In the genomic region with DNA sequence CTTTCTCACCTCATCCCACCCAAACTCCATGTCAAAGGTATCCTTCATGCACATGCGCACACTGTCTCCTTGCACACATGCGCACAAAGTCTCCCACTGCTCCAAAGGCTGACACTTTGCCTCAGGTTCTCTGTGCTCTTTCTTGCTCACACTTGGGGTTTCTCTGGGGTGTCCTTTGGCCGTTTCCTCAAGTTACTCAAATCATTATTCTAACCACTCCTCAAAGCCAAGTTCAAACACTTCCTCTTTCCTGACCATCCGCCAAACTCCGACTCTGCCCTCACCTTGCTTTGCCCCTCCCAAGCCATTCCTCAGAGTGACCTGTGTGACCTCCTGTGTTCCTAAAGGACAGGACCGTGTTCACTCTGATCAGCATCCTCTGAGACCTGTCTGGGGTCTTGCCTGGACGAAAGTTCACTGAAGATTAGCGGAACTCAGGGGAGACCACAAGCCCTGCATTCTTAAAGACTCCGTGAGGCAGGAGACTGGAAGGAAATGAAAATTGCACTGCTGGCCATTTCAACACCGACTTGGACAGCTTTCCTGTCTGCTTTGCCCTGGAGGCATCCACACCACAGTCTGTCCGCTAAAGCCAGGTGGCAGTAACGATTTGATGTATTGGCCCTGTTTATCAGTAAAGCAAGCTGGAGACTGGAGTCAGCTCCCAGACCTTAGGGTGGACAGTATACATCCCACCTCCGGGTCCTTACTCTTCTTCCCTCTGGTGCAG, we compare ENCODE assay signal across 14 mouse cellular contexts. TPM values are rescaled to one million over a fixed set of nuclear protein-coding genes. Genes with fewer than 3 reads are reported as not detected.
DNase-seq lines count a peak whose midpoint lies in the region; ATAC-seq and TF ChIP-seq lines count a peak whose summit lies in the region.
"Had no signal": no experiment of that assay in that cellular context is flagged by ENCODE, and none has a peak within 500 bp of the region (broad histone marks: within the 10 kb centered on the region; RNA-seq: fewer than 3 reads in every experiment).

No protein-coding gene starts in this region.

- peaks cover 4% of the 10 kb centered on the region; the same call in 1 of the 2 replicates for H3K4me1 ChIP-seq in brown adipose tissue, adult 24 weeks (ENCODE audit: control insufficient read depth, insufficient read depth, insufficient read length, low read length)
- H3K4me1 ChIP-seq in kidney, embryonic 15.5 days: no peaks in the 10 kb centered on the region

- DNase-seq in layer of hippocampus, adult 9-11 months: peak; percentile 61
- no peak for DNase-seq in layer of hippocampus, adult 2 months (ENCODE audit: low spot score in 2 of 2)
- peak; percentile 43 for DNase-seq in ZHBTc4 (ENCODE audit: low read depth, low spot score)
- DNase-seq in gastrocnemius, adult 18-20 months (ENCODE audit: low spot score): no peak
- DNase-seq: heart, postnatal 14 days; liver, embryonic 13.5 days had no signal

- H3K4me2 ChIP-seq in kidney, embryonic 15.5 days: no peak overlapping the region
- H3K4me2 ChIP-seq: liver, embryonic 13.5 days had no signal

- H3K27ac ChIP-seq in layer of hippocampus, adult 2 months: no peak overlapping the region; the same call in 1 of the 2 replicates
- H3K27ac ChIP-seq in brown adipose tissue, adult 24 weeks (replicated peaks; ENCODE audit: low read depth, low read length): peak overlapping the region; percentile 92
- H3K27ac ChIP-seq in kidney, embryonic 15.5 days: no peak overlapping the region
- H3K27ac ChIP-seq: hindbrain, postnatal 0 days; liver, embryonic 13.5 days; macrophage had no signal

- peak; percentile 75 for ATAC-seq in monocyte, adult 5-6 weeks (replicated peaks; ENCODE audit: insufficient number of reproducible peaks, low FRiP score, low TSS enrichment, poor library complexity, severe bottlenecking)
- ATAC-seq in kidney, embryonic 15.5 days (replicated peaks; ENCODE audit: low FRiP score): no peak
- ATAC-seq: hindbrain, postnatal 0 days had no signal

- H3K9ac ChIP-seq in kidney, embryonic 15.5 days: no peak overlapping the region
- H3K9ac ChIP-seq: liver, embryonic 13.5 days had no signal

- H3K36me3 ChIP-seq in kidney, embryonic 15.5 days: no peaks in the 10 kb centered on the region
- H3K36me3 ChIP-seq: liver, embryonic 13.5 days had no signal

- H3K9me3 ChIP-seq in kidney, embryonic 15.5 days (replicated peaks): no peaks in the 10 kb centered on the region
- H3K9me3 ChIP-seq: liver, embryonic 13.5 days had no signal

- no peak overlapping the region for H3K4me3 ChIP-seq in layer of hippocampus, adult 2 months
- peak overlapping the region; percentile 28; the same call in 1 of the 2 replicates for H3K4me3 ChIP-seq in brown adipose tissue, adult 24 weeks (ENCODE audit: insufficient read depth, low read depth, low read length)
- no peak overlapping the region for H3K4me3 ChIP-seq in kidney, embryonic 15.5 days (replicated peaks)
- H3K4me3 ChIP-seq: liver, embryonic 13.5 days had no signal

- H3K27me3 ChIP-seq in kidney, embryonic 15.5 days: no peaks in the 10 kb centered on the region
- H3K27me3 ChIP-seq: liver, embryonic 13.5 days had no signal

- no peak for TF ChIP-seq CTCF in layer of hippocampus, adult 2 months (conservative IDR thresholded peaks at IDR 0.05)

- WGBS in kidney, embryonic 15.5 days: 71% methylated on average over 13 of the region's 13 CpGs

RNA-seq across cellular contexts. Expression of gene 4930432M17Rik, which starts 22.6 kb away (rescaled TPM):
- total RNA-seq in layer of hippocampus, adult 2 months (2021): not detected
- polyA plus RNA-seq in brown adipose tissue, adult 24 weeks (2012; ENCODE audit: insufficient read depth, insufficient read length, missing spikeins): not detected in 2 replicates
- not detected in 3 replicates for total RNA-seq in monocyte, adult 5-6 weeks (2017)
- polyA plus RNA-seq in kidney, embryonic 15.5 days (2015; fragmentation: Nextera tagmentation; extraction: Ambion mirVana): not detected in 2 replicates
- not detected for total RNA-seq in gastrocnemius, adult 18-20 months (2021)
- total RNA-seq: heart, postnatal 14 days; hindbrain, postnatal 0 days had no signal
- polyA plus RNA-seq: cortical plate, adult 2 months; gonadal fat pad, adult 2 months; hindbrain, postnatal 0 days; liver, embryonic 13.5 days; macrophage; testis, adult 2 months had no signal

RNA-seq across cellular contexts. Expression of gene F3, which starts 30.2 kb away (rescaled TPM):
- 10 to 100 TPM; 52.6 to 68.0 TPM for total RNA-seq in layer of hippocampus, adult 2 months (2021)
- polyA plus RNA-seq in brown adipose tissue, adult 24 weeks (2012; ENCODE audit: insufficient read depth, insufficient read length, missing spikeins): 32.7 and 54.0 TPM in 2 replicates
- not detected in 3 replicates for total RNA-seq in monocyte, adult 5-6 weeks (2017)
- polyA plus RNA-seq in kidney, embryonic 15.5 days (2015; fragmentation: Nextera tagmentation; extraction: Ambion mirVana): 16.7 and 17.4 TPM in 2 replicates
- total RNA-seq in gastrocnemius, adult 18-20 months (2021): 1 to 10 TPM; 3.3 to 7.9 TPM

Comparison
In these comparisons a context has a peak if more than half of its experiments do, and no peak if none do; other contexts are left out.
1. DNase-seq: peak in layer of hippocampus, adult 9-11 months (single experiment) and ZHBTc4 (single experiment); none in layer of hippocampus, adult 2 months (0 of 2) and gastrocnemius, adult 18-20 months (single experiment).
2. RNA of gene F3, which starts 30.2 kb away (total RNA-seq): 52.6 to 68.0 TPM in layer of hippocampus, adult 2 months; 3.3 to 7.9 TPM in gastrocnemius, adult 18-20 months and not detected in monocyte, adult 5-6 weeks; every median in the first group is over 4 times any median in the second.